Mouse (Mus musculus) kidney, postnatal 4 days (tissue): ENCODE measurements around the gene Muc4.

ENCODE experiments used
- DNase-seq, 2 experiments: peaks; one replicate each; pipeline ENCODE4 v3.0.0; 2021; ENCODE audit warnings: mixed read lengths in 2 of 2

Gene Muc4

GRCm38 (mm10) chr16:32735586-32735985 lies at the start of gene Muc4:
Gene Muc4 (plus strand): TSS chr16:32735886.
- DNase-seq = no peak

- DNase-seq = no peak
Observed at GRCm38 (mm10) chr16:32685998-32686397, 49.7 kb upstream of the Muc4 start.

DNA sequence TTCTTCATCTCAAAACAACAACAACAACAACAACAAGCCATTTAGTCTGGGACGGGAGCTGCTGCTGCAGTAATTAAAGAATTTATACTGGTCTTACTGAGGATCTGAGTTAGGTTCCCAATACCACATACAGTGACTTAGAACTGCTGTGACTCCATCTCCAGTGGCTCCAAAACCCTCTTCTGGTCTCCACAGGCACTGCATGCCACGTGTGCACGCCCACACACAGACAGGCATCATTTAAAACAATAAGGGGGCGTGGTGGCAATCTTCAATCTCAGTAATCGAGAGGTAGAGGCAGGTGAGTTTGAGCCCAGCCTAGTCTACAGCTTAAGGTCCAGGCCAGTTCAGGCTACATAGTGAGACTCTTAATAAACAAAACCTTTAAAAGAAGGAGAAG lies 48.5 kb upstream of the Muc4 start:
- no peak for DNase-seq

DNA sequence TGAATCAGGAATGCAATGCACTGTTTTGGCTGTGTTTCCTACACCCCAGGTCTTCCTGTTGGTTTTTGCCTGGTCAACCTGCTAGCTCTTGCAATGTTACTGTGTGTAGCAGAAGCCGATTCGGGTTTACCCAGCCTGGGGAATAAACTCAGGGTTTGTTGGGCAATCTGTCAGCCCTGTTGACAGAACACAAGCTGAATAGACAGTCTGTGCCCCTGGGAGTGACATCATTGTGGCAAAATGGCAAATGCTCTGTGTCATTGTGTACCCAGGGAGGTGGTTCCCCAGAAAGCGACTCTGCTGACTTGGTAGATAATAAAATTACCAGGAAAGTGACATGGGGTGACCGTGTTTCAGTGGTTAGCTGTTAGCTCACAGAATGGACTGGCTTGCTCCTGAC lies 46.9 kb upstream of the Muc4 start:
- DNase-seq = no peak

- peak; percentile 81 to 83 for DNase-seq
Observed at GRCm38 (mm10) chr16:32689501-32689900, 46.2 kb upstream of the Muc4 start.

- peak; percentile 27 to 47 for DNase-seq
Observed at GRCm38 (mm10) chr16:32696841-32697464, 38.7 kb upstream of the Muc4 start.

DNA sequence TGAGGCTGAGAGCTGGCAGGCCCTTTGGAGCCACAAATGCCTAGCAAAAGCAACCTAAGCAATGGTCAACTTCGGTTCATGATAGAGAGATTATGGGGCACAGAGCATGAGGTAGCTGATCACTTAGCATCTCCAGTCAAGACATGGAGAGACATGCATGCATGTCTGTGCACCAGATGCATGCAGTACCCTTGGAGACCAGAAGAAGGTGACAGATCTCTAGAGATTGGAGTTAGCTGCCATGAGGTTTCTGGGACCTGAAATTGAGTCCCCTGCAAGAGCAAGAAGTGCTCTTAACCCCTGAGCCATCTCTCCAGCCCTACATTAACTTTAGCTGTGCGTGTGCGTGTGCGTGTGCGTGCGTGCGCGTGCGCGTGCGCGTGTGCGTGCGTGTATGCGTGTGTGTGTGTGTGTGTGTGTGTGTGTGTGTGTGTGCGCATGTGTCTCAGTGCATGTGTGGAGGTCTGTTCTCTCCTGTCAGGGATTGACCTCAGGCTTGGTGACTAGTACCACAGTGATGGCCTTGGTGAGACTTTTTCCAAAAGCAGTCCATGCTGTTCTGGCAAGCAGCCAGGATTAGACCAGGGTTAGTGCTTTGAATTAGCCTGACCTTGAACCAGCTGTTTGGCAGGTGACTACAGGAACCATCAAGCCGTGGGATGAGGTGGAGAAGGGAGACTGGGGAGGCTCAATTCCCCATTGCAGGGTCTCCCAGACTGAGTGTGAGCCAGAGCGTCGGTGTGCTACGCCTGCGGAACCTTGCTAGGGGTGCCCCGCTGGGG lies 37.8 kb upstream of the Muc4 start:
- DNase-seq = peak in 1 of 2 experiments; percentile 38

DNA sequence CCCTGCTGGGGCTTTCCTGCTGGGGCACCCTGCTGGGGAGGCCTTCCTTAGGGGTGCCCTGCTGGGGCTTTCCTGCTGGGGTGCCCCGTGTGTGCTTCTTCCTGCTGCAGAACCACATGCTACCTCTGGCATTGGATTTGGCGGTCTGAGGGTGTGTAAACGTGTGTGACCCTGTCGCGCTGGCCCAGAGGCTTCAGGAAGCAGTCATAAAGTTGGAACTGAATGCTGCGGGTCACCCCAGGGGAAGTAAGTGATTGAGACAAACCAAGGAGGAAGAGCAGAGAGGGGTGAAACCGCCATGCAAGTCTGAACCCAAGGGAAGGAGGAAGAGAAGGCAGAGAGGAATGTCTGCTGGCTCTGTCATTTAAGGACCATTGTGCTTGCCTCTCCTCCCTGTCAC lies 37.1 kb upstream of the Muc4 start:
- peak in 1 of 2 experiments; percentile 18 for DNase-seq

DNA sequence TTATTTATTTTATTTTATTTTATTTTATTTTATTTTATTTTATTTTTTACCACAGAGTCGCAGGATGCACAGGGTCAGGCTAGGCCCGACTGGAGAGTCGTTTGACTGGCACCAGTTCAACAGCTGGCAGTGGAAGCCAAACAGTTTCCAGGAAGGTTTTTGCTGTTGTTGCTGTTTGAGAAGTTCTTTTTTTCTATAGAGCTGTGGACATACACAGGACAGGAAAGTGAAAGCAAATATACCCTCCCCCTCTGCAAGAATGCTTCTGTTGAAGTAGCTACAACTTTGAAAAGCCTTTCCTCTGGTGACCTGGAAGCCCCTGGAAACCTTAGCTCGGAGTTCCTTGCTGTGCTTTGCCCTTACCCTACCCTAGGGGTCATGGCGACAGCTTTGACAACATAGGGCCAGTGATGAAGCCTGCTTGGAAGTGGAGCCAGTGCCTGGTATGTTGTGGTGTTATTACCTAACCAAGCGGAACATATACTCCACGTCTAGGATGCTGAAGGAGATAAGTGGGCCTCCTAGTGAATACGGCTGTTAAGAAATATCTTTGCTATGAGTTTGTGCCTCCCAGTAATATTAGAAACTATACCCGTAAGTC lies 32.3 kb upstream of the Muc4 start:
- DNase-seq = peak; percentile 28 to 41

DNA sequence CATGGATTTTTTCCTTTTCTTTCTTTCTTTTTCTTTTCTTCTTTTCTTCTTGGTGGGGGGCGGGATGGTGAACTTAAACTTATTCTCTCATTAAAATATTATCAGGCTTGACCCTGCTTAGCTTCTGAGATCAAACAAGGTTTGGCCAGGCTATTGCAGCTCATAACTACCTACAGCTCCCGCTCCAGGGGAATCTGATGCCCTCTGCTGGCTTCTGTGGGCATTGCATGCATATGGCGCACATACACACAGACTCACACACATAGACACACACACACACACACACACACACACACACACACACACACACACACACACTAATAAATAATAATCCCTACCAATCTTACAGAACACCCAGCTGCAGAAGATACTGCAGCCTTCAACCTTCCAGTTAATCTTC lies 30.1 kb upstream of the Muc4 start:
- DNase-seq = no peak

- DNase-seq = no peak
Observed at GRCm38 (mm10) chr16:32707111-32707823, 28.4 kb upstream of the Muc4 start.

DNA sequence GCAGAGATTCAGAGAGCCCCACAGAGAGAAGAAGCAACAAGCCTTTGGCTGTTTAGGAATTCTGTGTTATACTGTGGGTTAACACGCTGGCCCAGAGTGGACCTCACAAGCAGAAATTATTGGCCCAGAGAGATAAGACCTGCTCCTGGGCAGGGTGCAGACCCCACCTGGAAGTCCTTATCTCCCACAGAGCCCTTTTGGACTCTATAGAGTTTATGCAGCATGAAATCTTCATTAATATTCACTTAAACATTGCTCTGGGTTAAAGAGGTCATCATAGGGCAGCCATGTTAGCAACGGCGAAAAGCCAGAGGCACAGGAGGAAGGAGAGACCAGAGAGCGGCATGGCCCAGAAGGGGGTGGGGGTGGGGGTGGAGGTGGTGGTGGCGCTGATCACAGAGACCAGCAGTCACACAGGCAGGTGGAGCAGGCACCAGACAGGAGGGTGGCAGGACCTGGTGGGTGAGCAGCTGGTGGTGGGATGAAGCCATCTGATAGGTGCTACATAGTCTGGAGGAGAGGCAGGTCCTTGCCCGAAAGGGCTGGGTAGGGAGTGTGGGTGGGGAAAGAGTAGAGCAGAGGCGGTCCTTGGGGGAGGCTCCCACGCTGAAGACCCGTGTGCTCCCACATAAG lies 27.7 kb upstream of the Muc4 start:
- no peak for DNase-seq

DNA sequence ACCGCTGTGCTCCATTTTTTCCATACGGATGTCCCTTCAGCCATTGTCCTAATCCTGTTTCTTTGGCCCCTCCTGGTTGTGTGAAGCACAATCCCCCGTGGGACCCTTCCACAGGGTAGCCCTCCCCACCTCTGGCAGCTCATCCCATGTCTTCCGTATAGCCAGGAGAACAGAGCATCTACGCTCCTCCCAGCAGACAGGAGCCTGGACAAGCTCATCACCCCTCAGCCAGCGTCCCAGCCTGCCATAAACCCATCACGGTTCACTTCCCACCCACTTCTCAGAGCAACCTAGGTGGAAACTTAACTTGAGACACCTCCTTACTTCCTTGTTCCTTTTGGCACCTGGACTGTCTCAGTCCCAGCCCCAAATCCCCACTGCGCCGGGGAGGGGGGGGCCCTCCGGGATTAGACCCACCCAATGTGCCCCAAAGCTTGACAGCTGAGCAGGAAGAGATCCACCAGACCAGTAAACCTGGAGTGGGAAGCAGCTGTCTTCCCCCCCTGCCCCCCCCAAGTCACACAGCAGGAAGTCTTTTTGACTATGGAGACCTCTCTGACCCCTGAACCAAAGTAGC lies 27.1 kb upstream of the Muc4 start:
- DNase-seq = no peak

DNA sequence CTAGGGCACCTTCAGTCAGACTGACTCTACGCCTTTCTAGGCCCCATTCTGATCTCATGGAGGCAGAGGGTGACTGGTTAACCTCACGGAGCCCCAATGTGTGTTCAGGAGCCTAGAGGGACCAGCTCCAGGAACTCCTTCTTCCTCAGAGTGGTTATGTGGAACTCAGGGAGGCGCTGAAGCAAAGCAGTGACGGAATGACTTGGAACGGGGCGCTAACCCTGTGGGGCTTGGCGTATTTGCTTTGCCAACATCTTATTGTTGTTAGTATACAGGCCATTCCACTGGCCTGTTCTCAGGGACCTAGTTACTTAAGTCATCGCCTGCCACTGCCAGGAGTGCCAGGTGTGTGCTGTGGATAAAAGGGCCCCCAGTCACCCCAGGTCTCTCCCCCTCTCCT lies 26.6 kb upstream of the Muc4 start:
- DNase-seq = peak in 1 of 2 experiments; percentile 38

DNA sequence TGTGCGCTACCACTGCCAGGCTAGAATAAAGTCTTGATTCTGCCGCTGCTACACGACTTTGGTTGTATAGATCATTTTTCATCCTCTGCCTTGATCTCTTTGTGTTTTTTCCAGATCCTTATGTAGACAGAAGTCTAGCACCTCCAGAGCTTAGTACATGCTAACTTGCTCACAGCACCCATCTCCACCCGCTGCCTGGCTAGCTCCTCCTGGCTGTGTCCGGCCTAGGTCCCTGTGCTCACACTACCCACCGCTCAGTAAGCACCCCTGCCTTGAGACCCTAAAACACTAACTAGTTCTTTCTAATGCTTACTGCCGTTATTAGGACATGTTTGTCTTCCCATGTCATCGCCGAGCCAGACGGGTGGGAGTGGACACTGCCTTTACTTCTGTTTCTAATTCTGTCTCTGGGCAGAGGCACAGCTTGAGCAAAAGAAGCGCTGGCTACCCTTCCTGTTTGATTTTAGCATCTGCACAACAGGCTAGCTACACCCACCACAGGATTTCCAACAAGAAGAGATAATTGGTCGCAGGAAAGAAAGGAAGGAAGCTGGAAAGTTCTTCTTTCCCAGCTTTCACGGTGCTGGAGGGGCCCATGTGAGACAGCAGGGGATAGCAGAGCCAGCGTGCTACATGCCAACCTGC lies 25.1 kb upstream of the Muc4 start:
- no peak for DNase-seq

DNA sequence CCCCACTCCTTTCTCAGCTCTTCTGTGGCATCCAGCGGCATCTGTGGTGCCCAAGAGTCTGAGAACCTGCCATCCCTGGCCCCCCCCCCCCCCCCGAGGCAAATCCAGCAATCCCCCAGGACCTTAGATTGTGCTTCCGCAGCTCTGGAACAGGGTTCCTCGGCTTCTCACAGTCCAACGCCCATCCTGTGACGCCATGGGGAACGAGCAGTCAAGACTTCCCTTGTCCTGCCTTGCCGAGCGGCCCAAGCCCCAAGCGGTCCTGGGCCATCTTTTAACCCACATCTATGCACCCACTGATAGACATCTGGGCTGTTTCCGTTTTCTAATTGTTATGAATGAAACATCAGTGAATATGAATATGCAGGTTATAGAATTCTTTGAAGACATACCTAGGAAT lies 23.5 kb upstream of the Muc4 start:
- no peak for DNase-seq

DNA sequence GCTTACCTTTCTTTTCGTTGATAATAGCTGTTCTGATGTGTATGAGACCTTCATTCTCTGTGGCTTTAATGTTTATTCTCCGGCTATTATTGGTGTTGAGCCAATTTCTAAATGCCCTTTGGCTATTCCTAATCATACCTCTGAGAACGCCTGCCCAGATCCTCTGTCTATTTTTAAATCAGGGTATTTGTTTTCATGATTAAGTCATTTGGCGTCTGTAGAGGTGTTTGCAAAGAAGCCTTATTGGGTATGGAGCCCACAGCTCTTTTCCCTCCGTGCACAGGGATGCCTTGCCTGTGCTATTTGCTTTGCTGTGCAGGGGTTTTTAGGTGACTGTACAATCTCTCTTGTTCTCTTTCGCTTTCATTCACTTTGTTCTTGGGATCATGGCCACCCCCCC lies 22.1 kb upstream of the Muc4 start:
- no peak for DNase-seq

DNA sequence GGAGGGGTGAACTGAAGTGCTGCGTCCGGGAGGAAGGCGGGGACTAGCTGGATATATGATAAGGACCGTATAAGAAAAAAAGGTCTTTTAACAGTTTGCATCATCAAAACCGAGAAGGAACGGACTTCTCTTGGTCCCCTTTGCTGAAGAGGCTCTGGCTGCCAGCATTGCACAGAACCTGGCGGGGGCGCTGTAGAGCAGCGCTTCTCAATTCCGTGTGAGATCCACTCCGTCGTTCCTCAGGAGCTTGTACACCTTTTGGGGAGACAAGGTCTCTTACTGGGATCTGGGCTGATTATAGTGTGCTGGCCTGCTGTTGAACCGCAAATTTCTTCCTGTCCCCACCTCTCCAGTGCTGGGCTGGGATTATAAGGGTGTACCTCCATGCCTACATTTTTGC lies 20.3 kb upstream of the Muc4 start:
- peak; percentile 47 to 60 for DNase-seq

DNA sequence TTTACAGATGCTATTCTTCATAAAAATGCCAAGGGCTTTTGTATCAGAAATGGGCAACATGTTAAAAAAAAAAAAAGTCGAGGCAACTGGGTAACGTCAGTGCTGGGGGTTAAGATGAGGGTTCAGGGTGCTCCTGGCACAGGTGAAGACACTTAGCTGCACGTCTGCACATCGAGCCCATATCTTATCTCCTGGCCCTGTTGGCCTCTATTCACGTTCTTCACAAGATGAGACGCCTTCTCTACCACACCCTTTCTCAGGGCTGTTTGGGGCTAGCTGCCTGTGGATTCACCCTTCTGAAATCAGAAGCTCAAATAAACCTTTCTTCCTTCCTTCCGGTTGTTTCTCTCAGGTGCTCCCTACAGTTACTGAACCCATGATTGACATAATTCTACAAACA lies 12.5 kb upstream of the Muc4 start:
- DNase-seq = no peak

DNA sequence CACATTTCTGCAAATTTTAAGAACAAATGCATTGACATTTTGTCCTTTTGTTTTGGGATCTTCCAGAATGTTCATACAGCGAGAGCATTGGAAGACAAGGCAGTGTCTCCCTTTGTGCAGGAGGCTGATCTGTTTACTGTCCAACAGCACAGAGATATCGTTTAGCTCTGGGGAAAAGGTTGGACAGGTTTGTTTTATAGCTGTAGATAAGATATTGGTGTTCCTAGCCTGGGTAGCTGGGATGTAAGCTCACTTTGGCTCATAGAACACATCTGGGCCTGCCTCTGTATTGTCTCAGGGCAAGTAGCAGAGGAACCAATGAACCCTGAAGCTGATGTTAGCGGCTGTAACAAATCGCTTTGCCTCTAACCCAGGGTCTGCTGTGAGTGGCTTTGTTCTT lies 11.9 kb upstream of the Muc4 start:
- DNase-seq = no peak

DNA sequence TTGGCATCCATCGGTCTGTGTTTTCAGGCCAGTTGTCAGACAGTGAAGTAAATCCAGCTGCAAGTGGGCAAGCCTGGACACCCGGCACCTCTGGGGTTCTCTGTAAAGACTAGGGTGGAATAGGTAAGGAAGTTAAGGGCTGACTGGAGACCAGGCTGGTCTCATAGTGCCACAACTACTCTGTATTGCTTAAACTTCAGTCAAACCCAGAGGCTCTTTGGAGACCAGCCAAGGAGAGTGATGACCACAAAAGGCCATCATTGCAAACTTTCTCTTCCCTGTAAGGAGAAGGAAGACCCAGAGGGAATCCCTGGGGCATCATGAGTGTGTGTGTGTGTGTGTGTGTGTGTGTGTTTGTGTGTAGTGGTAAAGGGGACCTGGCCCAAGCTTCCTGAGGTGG lies 11.4 kb upstream of the Muc4 start:
- no peak for DNase-seq

GRCm38 (mm10) chr16:32726501-32726900 lies 9.2 kb upstream of the Muc4 start:
- no peak for DNase-seq
